Mouse (Mus musculus): Measurements from ENCODE around the gene Cabp4. TPM values are rescaled to one million over a fixed set of nuclear protein-coding genes. Genes with fewer than 3 reads are reported as not detected.
A peak's percentile ranks its signal among the peaks of the same experiment; 100 is the strongest.
"Not testable (repeated sequence)": the region's sequence is repeated elsewhere in the genome, so short reads cannot be mapped to it uniquely, and the experiment has no call there.

Cabp4 gene
- total and polyA plus RNA-seq, 3 experiments: 2.8 to 11.8 (median 6.4) TPM

GRCm38 (mm10) chr19:4136463-4136862, 7.4 kb downstream of the Cabp4 start (continued):
- TF ChIP-seq JUN (IDR thresholded peaks at IDR 0.05; ENCODE audit: insufficient read depth, low read depth, low read length) (no peak), TBP (conservative IDR thresholded peaks at IDR 0.05; ENCODE audit: low read depth, low read length) (no peak), EP300 (IDR thresholded peaks at IDR 0.05; ENCODE audit: low read length) (no peak), E2F4 (IDR thresholded peaks at IDR 0.05; ENCODE audit: insufficient replicate concordance, low read depth, low read length) (no peak), HCFC1 (IDR thresholded peaks at IDR 0.05; ENCODE audit: low read depth, low read length) (no peak), ETS1 (conservative IDR thresholded peaks at IDR 0.05; ENCODE audit: low read depth, low read length) (no peak), CTCF (conservative IDR thresholded peaks at IDR 0.05 in 1 of 2, IDR thresholded peaks at IDR 0.05 in 1 of 2; ENCODE audit: low read depth in 2 of 2, low read length in 2 of 2) (peak; percentile 6 to 73; a peak in 3 of 4 replicates), ZMIZ1 (IDR thresholded peaks at IDR 0.05; ENCODE audit: low read depth, low read length) (no peak), GABPA (IDR thresholded peaks at IDR 0.05; ENCODE audit: insufficient replicate concordance, low read depth, low read length) (no peak), TCF12 (IDR thresholded peaks at IDR 0.05; ENCODE audit: low read depth, low read length) (peak; percentile 30; the same call in 1 of the 2 replicates), SIN3A (IDR thresholded peaks at IDR 0.05; ENCODE audit: low read length) (no peak)

DNA sequence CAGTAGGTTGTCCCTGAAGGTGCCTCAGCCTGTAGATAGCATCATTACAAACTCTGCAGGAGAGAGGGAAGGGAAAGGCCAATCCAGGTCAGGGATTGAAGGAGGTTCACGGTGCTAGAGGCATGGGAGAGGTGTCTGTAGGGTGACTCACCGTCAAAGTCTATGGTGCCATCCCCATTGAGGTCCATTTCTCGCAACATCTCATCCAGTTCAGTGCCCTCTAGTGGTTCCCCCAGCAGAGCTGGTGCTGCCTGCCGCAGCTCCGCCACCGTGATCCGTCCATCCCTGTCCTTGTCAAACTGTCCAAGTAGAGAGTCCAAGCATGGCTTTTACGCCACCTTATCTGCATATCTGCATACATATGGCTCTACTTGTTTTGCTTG, 7.9 kb downstream of the Cabp4 start:
- Histone ChIP-seq H3K4me2 (ENCODE audit: insufficient read depth, low read depth, poor library complexity, severe bottlenecking) (peak overlapping the region; percentile 30), H3K36me3 (replicated peaks in 1 of 2; ENCODE audit: control insufficient read depth in 1 of 2, insufficient read depth in 1 of 2, low read length in 1 of 2) (peaks cover 21 to 59% of the 10 kb centered on the region in 2 experiments), H3K4me1 (ENCODE audit: control insufficient read depth in 1 of 2, insufficient read depth in 2 of 2) (peaks cover 36 to 91% of the 10 kb centered on the region in 2 experiments), H3K27ac (ENCODE audit: insufficient read depth, low read depth) (peak overlapping the region; percentile 99), H3K9ac (ENCODE audit: insufficient read depth, low read depth) (peak overlapping the region; percentile 82), H3K4me3 (replicated peaks in 1 of 3; ENCODE audit: low read depth in 2 of 3, low read length in 2 of 3, poor library complexity in 1 of 3) (peak overlapping the region; percentile 37 to 54 (median 41))
- H3K9me3 ChIP-seq (replicated peaks; ENCODE audit: low read length); in situ Hi-C loops (cut with MboI; ENCODE audit: low pct_ligation_motif_present, low pct_unique_long_range_greater_than_20kb, low sequenced_read_pairs); H3K27me3 ChIP-seq (replicated peaks); dilution Hi-C loops (cut with MboI; ENCODE audit: extremely low pct_ligation_motif_present, extremely low pct_unique_long_range_greater_than_20kb, low sequenced_read_pairs); H3K79me2 ChIP-seq (replicated peaks; ENCODE audit: control insufficient read depth, extremely low read depth, insufficient read depth, poor library complexity, severe bottlenecking): not testable (repeated sequence)
- TF ChIP-seq RAD21 (IDR thresholded peaks at IDR 0.05; ENCODE audit: low read depth, low read length) (peak; percentile 12), POLR2A (IDR thresholded peaks at IDR 0.05; ENCODE audit: low read depth, low read length) (peak; percentile 55; the same call in 1 of the 2 replicates), MAX (IDR thresholded peaks at IDR 0.05; ENCODE audit: low read length) (0 out of 2 replicates have a peak, but pooled peaks have one; percentile 12), SMC3 (IDR thresholded peaks at IDR 0.05; ENCODE audit: low read depth, low read length) (peak; percentile 46), TBP (conservative IDR thresholded peaks at IDR 0.05; ENCODE audit: low read depth, low read length) (peak; percentile 12; the same call in 1 of the 2 replicates), MYC (IDR thresholded peaks at IDR 0.05; ENCODE audit: low read depth, low read length) (peak; percentile 12; the same call in 1 of the 2 replicates), CTCF (conservative IDR thresholded peaks at IDR 0.05 in 1 of 2, IDR thresholded peaks at IDR 0.05 in 1 of 2; ENCODE audit: low read depth in 2 of 2, low read length in 2 of 2) (peak; percentile 60 to 64)
- peak; percentile 60 for DNase-seq (ENCODE audit: extremely low read depth)

DNA sequence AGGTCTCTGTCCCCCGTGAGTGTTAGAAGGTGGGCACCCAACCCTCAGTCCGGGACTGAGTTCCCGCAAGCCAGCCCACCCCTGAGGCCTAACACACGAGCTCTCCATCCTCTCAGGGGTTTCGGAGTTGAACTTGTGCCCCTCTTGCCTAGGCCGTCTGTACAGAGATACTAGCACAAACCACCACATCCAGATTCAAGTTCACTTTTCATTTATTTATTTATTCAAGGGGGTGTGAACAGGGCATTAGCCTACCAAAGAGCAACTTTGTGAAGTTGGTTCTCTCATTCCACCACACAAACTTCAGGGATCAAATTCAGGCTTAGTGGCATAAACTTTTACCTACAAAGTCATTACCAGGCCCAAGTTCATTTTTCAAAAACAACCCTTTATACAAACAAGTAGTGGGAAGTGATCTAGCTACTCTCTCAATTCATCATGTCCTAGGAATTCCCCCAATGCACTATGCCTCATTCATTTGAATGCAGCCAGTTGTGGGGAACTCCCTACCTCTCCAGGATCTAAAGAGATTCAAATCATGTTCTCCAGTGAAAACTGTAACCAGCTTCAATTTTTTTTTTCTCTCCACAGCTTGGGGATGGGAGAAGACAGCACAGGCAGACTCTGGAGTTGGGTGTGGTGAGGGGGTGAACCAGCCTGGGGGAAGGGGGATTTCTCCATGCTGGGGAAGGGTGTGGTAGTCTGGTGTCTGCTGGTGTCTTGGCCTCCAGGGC, 8.4 kb downstream of the Cabp4 start:
- DNase-seq (ENCODE audit: extremely low read depth): peak; percentile 38
- dilution Hi-C loops (cut with MboI; ENCODE audit: extremely low pct_ligation_motif_present, extremely low pct_unique_long_range_greater_than_20kb, low sequenced_read_pairs); H3K9me3 ChIP-seq (replicated peaks; ENCODE audit: low read length); H3K79me2 ChIP-seq (replicated peaks; ENCODE audit: control insufficient read depth, extremely low read depth, insufficient read depth, poor library complexity, severe bottlenecking); H3K27me3 ChIP-seq (replicated peaks); in situ Hi-C loops (cut with MboI; ENCODE audit: low pct_ligation_motif_present, low pct_unique_long_range_greater_than_20kb, low sequenced_read_pairs): not testable (repeated sequence)
- H3K9ac ChIP-seq (ENCODE audit: insufficient read depth, low read depth): peak overlapping the region; percentile 82
- peak; percentile 82 for TF ChIP-seq ZNF384 (IDR thresholded peaks at IDR 0.05; ENCODE audit: low read depth, low read length)
- TF ChIP-seq EP300 (IDR thresholded peaks at IDR 0.05; ENCODE audit: low read length): peak; percentile 17
- peak overlapping the region; percentile 37 to 54 (median 41) for H3K4me3 ChIP-seq (replicated peaks in 1 of 3; ENCODE audit: low read depth in 2 of 3, low read length in 2 of 3, poor library complexity in 1 of 3)
- peak overlapping the region; percentile 99 for H3K27ac ChIP-seq (ENCODE audit: insufficient read depth, low read depth)
- peaks cover 22 to 59% of the 10 kb centered on the region in 2 experiments for H3K36me3 ChIP-seq (replicated peaks in 1 of 2; ENCODE audit: control insufficient read depth in 1 of 2, insufficient read depth in 1 of 2, low read length in 1 of 2)
- H3K4me2 ChIP-seq (ENCODE audit: insufficient read depth, low read depth, poor library complexity, severe bottlenecking): peak overlapping the region; percentile 30
- peaks cover 36 to 90% of the 10 kb centered on the region in 2 experiments for H3K4me1 ChIP-seq (ENCODE audit: control insufficient read depth in 1 of 2, insufficient read depth in 2 of 2)

Measured in CH12.LX (cell line).